Mouse (Mus musculus) liver, embryonic 16.5 days (tissue): ENCODE data around the gene Gm17349. TPM values are rescaled to one million over a fixed set of nuclear protein-coding genes. Genes with fewer than 3 reads are reported as not detected.
"Not testable (repeated sequence)": the region's sequence is repeated elsewhere in the genome, so short reads cannot be mapped to it uniquely, and the experiment has no call there.

Experiments used
- ATAC-seq: fragments of 200-750 bp; cut with Nextera tagmentation; 2 replicates; pipeline ENCODE4 v1.8.0; 2017; ENCODE audit warnings: low read depth, mild to moderate bottlenecking, moderate number of reproducible peaks, moderate library complexity
- H3K27ac ChIP-seq: fragments of 300-500 bp; sonication (generic); 2 replicates; pipeline ENCODE4 v1.5.1; 2014; ENCODE audit warnings: mild to moderate bottlenecking, low read length
- H3K27me3 ChIP-seq: fragments of 300-500 bp; sonication (generic); 2 replicates; pipeline ENCODE4 v1.6.1; 2014; ENCODE audit warnings: low read depth, low read length, mixed read lengths; ENCODE audit not compliant: control insufficient read depth, insufficient read depth
- H3K36me3 ChIP-seq: fragments of 300-500 bp; sonication (generic); 2 replicates; pipeline ENCODE4 v1.6.1; 2014; ENCODE audit warnings: mild to moderate bottlenecking; ENCODE audit not compliant: control insufficient read depth, insufficient read depth
- H3K4me1 ChIP-seq: fragments of 300-500 bp; sonication (generic); 2 replicates; pipeline ENCODE4 v1.6.1; 2014; ENCODE audit warnings: low read depth, low read length, mixed read lengths; ENCODE audit not compliant: control insufficient read depth
- H3K4me2 ChIP-seq: fragments of 300-500 bp; sonication (generic); 2 replicates; pipeline ENCODE4 v1.6.1; 2014; ENCODE audit warnings: low read depth, low read length, mixed read lengths
- H3K4me3 ChIP-seq: fragments of 300-500 bp; sonication (generic); 2 replicates; pipeline ENCODE4 v1.5.1; 2014; ENCODE audit warnings: low read depth, mild to moderate bottlenecking, low read length
- H3K9ac ChIP-seq: fragments of 300-500 bp; sonication (generic); 2 replicates; pipeline ENCODE4 v1.6.1; 2014; ENCODE audit warnings: low read depth, low read length
- H3K9me3 ChIP-seq: fragments of 300-500 bp; sonication (generic); replicated peaks from 2 replicates; pipeline ENCODE4 v1.6.1; 2016; ENCODE audit warnings: low read length; ENCODE audit not compliant: control insufficient read depth
- WGBS: fragments of 180-500 bp; shearing (Covaris S2); extraction: QIAGEN DNeasy Blood & Tissue Kit; methylation state at CpG from one replicate; pipeline ENCODE4 v1.1.7; 2014; ENCODE audit not compliant: insufficient replicate concordance; 5-methylcytosine and 5-hydroxymethylcytosine counted together
- polyA plus RNA-seq: library from polyadenylated mRNA; unstranded; fragments of >200 nt; fragmentation: Nextera tagmentation; extraction: Ambion mirVana; gene quantifications from 2 replicates; pipeline ENCODE4 v1.2.1, GENCODE M21; 2015

Gm17349 gene
- polyA plus RNA-seq, 1 experiment from 2014 or later = not detected

DNA sequence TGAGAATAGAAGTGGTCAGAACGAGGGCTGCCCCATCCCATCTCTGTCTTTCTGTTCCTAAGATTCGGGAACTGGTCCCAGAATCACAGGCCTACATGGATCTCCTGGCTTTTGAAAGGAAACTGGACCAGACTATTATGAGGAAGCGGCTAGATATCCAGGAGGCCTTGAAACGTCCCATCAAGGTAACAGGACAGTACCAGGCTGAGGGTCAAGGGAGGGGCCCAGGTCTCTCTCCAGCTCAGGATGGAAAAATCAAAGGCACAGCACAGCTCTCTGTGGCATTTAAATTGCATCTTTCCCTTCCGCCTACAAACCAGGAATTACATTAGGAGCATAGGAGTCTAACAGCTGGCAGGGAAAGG, 1.6 kb downstream of the Gm17349 start:
- Histone ChIP-seq H3K27ac (no peak overlapping the region), H3K4me1 (peaks cover 31% of the 10 kb centered on the region), H3K4me3 (no peak overlapping the region), H3K9me3 (no peaks in the 10 kb centered on the region), H3K4me2 (no peak overlapping the region), H3K36me3 (peaks cover 7% of the 10 kb centered on the region; the same call in 1 of the 2 replicates), H3K9ac (no peak overlapping the region), H3K27me3 (no peaks in the 10 kb centered on the region)
- no peak for ATAC-seq
- WGBS = 78% methylated on average over 5 of the region's 5 CpGs

DNA sequence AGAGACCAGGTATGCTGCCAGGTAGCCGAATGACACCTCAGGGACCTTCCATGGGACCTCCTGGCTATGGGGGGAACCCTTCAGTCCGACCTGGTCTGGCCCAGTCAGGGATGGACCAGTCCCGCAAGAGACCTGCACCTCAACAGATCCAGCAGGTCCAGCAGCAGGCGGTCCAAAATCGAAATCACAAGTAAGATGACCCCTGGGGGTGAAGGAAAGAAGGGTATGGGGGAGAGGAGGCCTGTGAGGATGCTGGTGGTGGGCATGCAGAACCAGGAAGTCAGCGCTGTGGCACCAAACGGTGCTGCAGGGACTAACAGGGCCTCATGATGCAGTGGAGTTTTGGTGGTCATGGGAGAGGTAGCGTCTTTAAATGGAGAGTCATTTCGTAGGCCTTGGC, 2.2 kb downstream of the Gm17349 start:
- H3K4me2 ChIP-seq = peak overlapping the region; percentile 67; the same call in 1 of the 2 replicates
- H3K27ac ChIP-seq = peak overlapping the region; percentile 17; the same call in 1 of the 2 replicates
- H3K4me3 ChIP-seq = peak overlapping the region; percentile 92; the same call in 1 of the 2 replicates
- no peaks in the 10 kb centered on the region for H3K27me3 ChIP-seq
- ATAC-seq = no peak
- WGBS = 74% methylated on average over 9 of the region's 9 CpGs
- H3K4me1 ChIP-seq = peaks cover 31% of the 10 kb centered on the region
- peaks cover 7% of the 10 kb centered on the region; the same call in 1 of the 2 replicates for H3K36me3 ChIP-seq
- H3K9me3 ChIP-seq = no peaks in the 10 kb centered on the region
- H3K9ac ChIP-seq = no peak overlapping the region

- Histone ChIP-seq H3K36me3 (peaks cover under 1% of the 10 kb centered on the region; the same call in 1 of the 2 replicates), H3K9me3 (no peaks in the 10 kb centered on the region), H3K27ac (peak within 1 kb of the TSS; percentile 94), H3K4me3 (peak within 1 kb of the TSS; percentile 92), H3K4me2 (peak within 1 kb of the TSS; percentile 67), H3K9ac (peak within 1 kb of the TSS; percentile 93), H3K27me3 (no peaks in the 10 kb centered on the region), H3K4me1 (peaks cover 31% of the 10 kb centered on the region)
- peak; percentile 90 for ATAC-seq
- WGBS = under 1% methylated on average over 58 of the region's 71 CpGs
Measured at GRCm38 (mm10) chr15:99701999-99702900, 3.0 kb downstream of the Gm17349 start, which contains the start of gene Smarcd1. Smarcd1 (plus strand) TSS chr15:99702129.

DNA sequence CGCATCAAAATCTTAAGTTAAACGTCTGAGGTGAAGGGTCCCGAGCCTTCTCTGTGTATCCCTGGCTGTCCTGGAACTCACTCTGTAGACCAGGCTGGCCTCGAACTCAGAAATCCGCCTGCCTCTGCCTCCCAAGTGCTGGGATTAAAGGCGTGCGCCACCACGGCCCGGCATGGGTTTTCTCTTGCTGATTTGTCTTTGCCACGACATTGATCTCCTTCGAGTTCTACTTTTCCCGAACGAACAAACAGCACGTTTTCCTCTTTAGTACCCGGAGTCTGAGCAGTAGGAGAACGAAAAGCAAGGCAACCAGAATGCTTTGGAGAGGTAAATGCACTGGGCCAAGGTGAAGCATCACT, 3.7 kb downstream of the Gm17349 start:
- H3K9me3 ChIP-seq, H3K27me3 ChIP-seq, H3K27ac ChIP-seq, ATAC-seq, H3K36me3 ChIP-seq, H3K9ac ChIP-seq: not testable (repeated sequence)
- Histone ChIP-seq H3K4me2 (peak overlapping the region; percentile 67), H3K4me1 (peaks cover 31% of the 10 kb centered on the region), H3K4me3 (peak overlapping the region; percentile 92)
- WGBS = 34% methylated on average over 16 of the region's 16 CpGs

GRCm38 (mm10) chr15:99700219-99701106, 4.8 kb downstream of the Gm17349 start:
- no peak for ATAC-seq
- H3K27ac ChIP-seq = no peak overlapping the region; the same call in 1 of the 2 replicates
- no peak overlapping the region for H3K4me2 ChIP-seq
- no peaks in the 10 kb centered on the region; the same call in none of the 2 replicates for H3K27me3 ChIP-seq
- H3K4me1 ChIP-seq = peaks cover 31% of the 10 kb centered on the region
- H3K9ac ChIP-seq = no peak overlapping the region
- 70% methylated on average over 18 of the region's 18 CpGs for WGBS
- no peaks in the 10 kb centered on the region for H3K9me3 ChIP-seq
- no peak overlapping the region for H3K4me3 ChIP-seq
- no peaks in the 10 kb centered on the region for H3K36me3 ChIP-seq

DNA sequence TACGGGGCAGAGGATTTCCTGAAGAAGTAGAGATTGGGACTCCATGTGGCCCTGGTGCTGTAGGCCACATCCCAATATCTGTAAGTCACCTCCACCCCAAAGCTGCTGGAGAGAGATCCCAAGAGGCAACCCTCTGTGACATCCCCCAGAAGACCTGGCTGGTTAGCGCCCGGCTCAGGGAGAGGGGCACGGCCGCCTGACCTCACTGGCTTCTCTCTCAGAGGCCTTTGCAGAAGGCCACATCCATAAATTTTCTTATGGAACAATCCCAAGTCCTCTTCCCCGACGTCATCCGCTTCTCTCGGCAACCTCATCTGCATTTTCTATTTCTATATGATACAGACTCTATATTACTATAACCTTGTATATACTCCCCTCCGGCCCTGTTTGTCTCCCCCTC, 5.6 kb downstream of the Gm17349 start:
- Histone ChIP-seq H3K4me2 (no peak overlapping the region), H3K9me3 (no peaks in the 10 kb centered on the region), H3K27me3 (no peaks in the 10 kb centered on the region; the same call in none of the 2 replicates), H3K9ac (no peak overlapping the region), H3K27ac (no peak overlapping the region), H3K36me3 (no peaks in the 10 kb centered on the region), H3K4me1 (peaks cover 30% of the 10 kb centered on the region), H3K4me3 (no peak overlapping the region)
- 84% methylated on average over 10 of the region's 10 CpGs for WGBS
- ATAC-seq = no peak

- H3K4me3 ChIP-seq = no peak overlapping the region
- H3K9me3 ChIP-seq = no peaks in the 10 kb centered on the region
- WGBS = 31% methylated on average over 20 of the region's 20 CpGs
- H3K27me3 ChIP-seq = no peaks in the 10 kb centered on the region; the same call in none of the 2 replicates
- no peak overlapping the region for H3K4me2 ChIP-seq
- peaks cover 23% of the 10 kb centered on the region for H3K4me1 ChIP-seq
- no peak overlapping the region for H3K27ac ChIP-seq
- ATAC-seq = no peak
- H3K36me3 ChIP-seq = no peaks in the 10 kb centered on the region
- no peak overlapping the region for H3K9ac ChIP-seq
Measured at GRCm38 (mm10) chr15:99698533-99699085, 6.7 kb downstream of the Gm17349 start.

DNA sequence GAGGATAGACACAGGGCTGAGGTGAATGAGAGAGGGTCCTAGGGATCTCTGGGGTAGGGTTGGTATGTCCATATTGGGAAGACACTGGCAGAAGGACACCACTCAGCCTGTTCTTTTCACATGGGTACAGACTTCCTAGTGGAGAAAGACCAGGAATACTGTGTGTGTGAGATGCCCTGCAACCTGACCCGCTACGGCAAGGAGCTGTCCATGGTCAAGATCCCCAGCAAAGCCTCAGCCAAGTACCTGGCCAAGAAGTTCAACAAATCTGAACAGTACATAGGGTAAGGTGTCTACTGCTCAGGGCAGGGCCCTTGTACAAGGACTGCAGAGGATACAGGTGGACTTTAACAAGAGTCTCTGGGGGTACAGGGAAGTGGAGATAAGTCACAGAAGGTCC, 8.0 kb downstream of the Gm17349 start:
- no peak overlapping the region for H3K27ac ChIP-seq

More for the DNA sequence above, 8.0 kb downstream of the Gm17349 start:
- Histone ChIP-seq H3K4me2 (no peak overlapping the region), H3K4me3 (no peak overlapping the region), H3K27me3 (no peaks in the 10 kb centered on the region; the same call in none of the 2 replicates), H3K36me3 (no peaks in the 10 kb centered on the region), H3K9me3 (no peaks in the 10 kb centered on the region), H3K9ac (no peak overlapping the region), H3K4me1 (peaks cover 15% of the 10 kb centered on the region)
- WGBS = 31% methylated on average over 2 of the region's 2 CpGs
- ATAC-seq = no peak
